Mouse (Mus musculus) right cerebral cortex, postnatal 36 days (tissue): ENCODE results near the gene 4930502E18Rik.
A peak's percentile ranks its signal among the peaks of the same experiment; 100 is the strongest.
"Not testable (repeated sequence)": the region's sequence is repeated elsewhere in the genome, so short reads cannot be mapped to it uniquely, and the experiment has no call there.

Experiments
- DNase-seq, 2 experiments: peaks; one replicate each; pipeline ENCODE4 v3.0.0; 2022; ENCODE audit warnings: low spot score in 2 of 2, mixed read lengths in 1 of 2

The 4930502E18Rik gene

GRCm38 (mm10) chrX:53724596-53724995 is at the start of gene 4930502E18Rik:
4930502E18Rik (plus strand) TSS chrX:53724826.
- DNase-seq: no peak

GRCm38 (mm10) chrX:53676943-53677342 is 47.7 kb upstream of the 4930502E18Rik start:
- DNase-seq: peak; percentile 37 to 46

- not testable (repeated sequence) for DNase-seq
Measured at GRCm38 (mm10) chrX:53682650-53683049, 42.0 kb upstream of the 4930502E18Rik start.

DNA sequence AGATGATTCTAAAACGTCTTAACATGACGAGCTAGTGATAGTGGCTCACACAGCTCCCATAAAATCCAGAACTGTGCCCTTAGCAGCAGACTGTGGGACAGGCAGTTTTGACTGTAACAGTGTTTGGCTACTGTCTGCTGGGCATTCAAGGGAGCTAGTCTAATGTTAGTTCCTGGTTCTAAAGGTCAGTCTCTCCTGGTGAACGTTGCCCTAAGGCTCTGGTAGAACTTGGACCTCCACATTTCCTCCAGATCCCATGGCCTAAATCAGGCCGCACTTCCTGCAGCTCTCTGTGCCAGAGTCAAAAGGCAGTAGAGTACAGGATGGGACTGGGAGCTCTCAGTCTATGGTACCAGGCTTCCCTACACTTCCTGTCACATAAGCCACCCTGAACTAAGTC is 40.0 kb upstream of the 4930502E18Rik start:
- not testable (repeated sequence) for DNase-seq

DNA sequence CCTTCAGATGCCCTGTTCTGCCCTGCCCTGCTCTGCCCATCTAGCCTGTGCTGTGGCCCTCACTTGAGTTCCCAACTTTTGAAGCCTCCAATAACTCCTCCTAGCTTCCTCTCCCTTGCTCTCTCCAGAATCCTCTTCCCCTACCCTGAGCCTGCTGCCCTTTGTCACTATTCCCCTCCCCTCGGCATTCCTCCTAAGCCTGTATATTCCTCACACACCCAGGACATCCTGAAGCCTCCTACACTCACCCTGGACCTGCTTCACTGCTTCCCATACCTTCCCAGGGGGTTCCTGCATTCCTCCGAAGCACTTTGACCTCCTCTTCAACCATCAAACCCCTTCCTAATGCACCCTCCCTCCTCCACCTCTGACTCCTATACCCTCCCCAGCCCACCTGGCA is 32.6 kb upstream of the 4930502E18Rik start:
- no peak for DNase-seq

DNA sequence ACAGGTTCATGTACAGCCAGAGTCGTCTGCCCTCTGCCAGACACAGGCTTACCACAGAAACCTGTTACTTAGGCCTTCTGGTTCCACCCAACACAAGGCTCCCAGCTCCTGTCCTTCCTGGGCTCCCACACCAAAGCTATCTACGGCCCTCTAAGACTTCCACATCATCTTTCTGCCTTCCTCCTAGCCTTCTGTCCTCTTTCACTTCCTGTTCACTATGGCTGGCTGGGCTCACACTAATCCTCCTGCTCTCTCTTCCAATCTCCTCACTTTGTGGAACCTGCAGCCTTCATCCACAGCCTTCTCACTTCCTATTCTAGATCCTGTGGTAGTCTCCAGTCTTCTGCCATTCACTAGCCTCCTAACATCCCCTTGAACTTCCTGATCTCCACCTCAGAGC is 31.5 kb upstream of the 4930502E18Rik start:
- DNase-seq: no peak

- DNase-seq: no peak
Measured at GRCm38 (mm10) chrX:53694008-53694777, 30.4 kb upstream of the 4930502E18Rik start.

DNA sequence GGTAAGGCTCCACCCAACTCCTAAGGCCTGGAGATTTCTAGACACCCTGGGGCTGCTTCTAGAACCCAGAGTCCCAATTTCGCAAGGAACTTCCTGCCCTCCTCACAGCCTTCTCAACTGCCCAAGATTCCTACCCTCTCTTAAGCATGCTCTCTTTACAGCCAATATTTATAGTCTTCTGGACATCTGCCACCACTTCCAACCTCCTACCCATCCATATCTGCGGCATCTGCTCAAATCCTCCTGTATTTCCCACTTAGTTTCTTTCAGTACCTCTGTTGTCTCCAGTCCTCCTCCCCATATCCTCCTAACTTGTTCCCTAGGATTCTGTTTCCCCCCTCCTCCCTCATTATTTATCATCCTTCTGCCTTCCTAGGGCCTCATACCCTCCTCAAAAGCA is 25.4 kb upstream of the 4930502E18Rik start:
- peak in 1 of 2 experiments; percentile 7 for DNase-seq

- DNase-seq: no peak
Measured at GRCm38 (mm10) chrX:53702673-53703072, 22.0 kb upstream of the 4930502E18Rik start.

- DNase-seq: no peak
Measured at GRCm38 (mm10) chrX:53715942-53716322, 8.7 kb upstream of the 4930502E18Rik start.

- peak; percentile 25 to 35 for DNase-seq
Measured at GRCm38 (mm10) chrX:53716323-53717182, 8.1 kb upstream of the 4930502E18Rik start.

DNA sequence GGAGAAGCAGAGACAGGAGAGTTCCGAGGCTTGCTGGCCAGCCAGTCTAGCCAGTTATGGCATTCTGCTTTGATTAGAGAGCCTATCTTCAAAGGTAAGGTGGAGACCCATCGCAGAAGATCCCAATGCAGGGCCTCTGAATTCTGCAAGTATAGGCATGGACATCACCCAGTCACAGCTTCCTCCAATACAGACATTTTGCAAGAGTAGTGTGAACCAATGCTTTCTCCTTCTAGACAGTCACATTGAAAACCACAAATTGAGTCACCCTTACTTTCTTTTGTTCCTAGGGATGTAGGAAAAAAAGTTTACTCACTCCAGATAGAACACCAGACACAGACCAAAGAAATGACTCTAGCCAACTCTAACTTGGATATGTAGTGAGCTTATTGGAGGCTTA is 4.3 kb downstream of the 4930502E18Rik start:
- DNase-seq: no peak

DNA sequence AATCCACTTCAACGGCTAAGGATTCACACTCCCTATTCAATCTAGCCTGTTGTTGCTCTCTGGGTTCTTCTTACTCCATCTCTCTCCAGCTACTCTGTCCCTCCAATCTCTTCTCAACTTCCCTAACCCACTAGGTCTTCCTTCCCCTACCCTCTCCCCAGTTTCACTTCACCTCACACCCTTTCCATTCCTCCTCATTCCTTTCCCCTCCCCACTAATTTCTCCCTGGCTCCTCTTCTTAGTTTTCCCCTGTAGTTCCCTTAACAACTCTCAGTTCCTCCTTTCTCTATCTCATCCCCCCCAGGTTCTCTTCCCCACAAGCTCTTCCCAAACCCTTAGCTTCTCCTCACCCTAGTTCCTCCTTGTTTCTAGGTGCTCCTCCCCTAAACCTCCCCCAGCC is 28.2 kb downstream of the 4930502E18Rik start:
- DNase-seq: no peak

DNA sequence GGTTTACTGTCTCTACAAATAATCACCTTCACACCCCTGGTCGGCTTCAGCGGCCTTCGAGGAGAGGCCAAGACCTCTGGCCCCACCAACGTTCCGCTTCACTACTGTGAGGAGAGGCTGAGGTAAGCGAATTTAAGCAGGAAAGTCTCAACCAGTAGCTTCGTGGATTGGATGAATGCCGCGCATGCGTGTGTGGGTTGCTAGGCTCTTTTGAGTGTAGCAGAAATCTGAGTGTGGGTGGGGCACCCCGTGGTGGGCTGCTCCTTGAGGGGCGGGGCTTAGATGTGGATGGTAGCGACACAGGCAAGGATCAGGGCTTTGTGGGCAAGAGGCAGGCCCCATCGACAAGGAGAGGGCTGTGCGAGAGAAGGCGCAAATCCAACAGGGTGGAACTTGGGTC is 33.1 kb downstream of the 4930502E18Rik start, which contains the start of gene 1700013H16Rik:
TSS of gene 1700013H16Rik (minus strand) at position 96 of the 400 bp plus-strand sequence.
- no peak for DNase-seq

- DNase-seq: no peak
Measured at GRCm38 (mm10) chrX:53776276-53776675, 51.6 kb downstream of the 4930502E18Rik start, which contains the start of gene Zfp36l3. Zfp36l3 (minus strand) TSS chrX:53776394.
